Mouse (Mus musculus): ENCODE data around the gene Tbck. TPM values are rescaled to one million over a fixed set of nuclear protein-coding genes. Genes with fewer than 3 reads are reported as not detected.

The Tbck gene
- polyA plus RNA-seq, 1 experiment from 2014 or later, result 21.6 TPM

DNA sequence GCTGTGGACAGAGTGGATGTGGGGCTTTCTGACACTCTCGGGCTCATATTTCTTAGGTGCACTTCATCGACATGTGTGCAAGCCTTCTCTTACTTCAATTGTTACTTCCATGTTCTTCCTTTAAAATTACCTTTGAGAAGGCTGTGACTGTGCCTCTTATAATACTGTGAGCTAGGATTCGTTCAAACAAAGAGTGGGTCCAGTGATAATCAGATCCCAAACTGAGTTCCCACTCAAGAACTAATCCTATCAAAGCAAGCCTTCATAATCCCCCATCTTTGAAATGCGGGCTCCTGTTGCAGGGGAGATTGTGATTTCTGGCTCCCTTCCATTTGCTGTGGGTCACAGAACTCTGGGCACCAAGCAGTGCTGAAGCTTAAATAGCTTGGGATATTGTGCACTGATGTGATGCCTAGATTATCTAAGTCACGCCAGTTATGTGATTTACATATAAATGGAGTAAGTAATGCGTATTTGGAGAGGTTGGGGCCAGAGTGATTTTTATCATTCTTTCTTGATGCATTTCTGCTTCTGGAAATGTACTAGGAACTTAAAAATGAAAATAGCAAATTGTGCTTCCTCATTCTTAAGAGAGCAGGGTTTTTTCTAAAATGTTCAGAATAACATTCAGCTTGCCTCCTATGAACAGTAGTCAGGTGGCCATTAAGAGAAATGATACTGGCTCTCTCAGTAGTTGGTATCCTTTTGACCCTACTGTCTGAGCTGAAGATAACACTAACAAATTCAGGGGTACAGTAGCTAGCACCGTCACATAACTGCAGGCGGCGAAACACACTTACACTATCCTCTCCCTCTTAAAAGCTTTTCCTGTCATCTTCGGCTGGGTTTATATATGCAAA lies 60.6 kb downstream of the Tbck start:
- ATAC-seq (ENCODE audit: low FRiP score, low TSS enrichment), result peak; percentile 55; the same call in 1 of the 2 replicates
- 81% methylated on average over 10 of the region's 10 CpGs for WGBS
- H3K27ac ChIP-seq (ENCODE audit: low read depth, low read length), result peak overlapping the region; percentile 37; the same call in 1 of the 2 replicates

DNA sequence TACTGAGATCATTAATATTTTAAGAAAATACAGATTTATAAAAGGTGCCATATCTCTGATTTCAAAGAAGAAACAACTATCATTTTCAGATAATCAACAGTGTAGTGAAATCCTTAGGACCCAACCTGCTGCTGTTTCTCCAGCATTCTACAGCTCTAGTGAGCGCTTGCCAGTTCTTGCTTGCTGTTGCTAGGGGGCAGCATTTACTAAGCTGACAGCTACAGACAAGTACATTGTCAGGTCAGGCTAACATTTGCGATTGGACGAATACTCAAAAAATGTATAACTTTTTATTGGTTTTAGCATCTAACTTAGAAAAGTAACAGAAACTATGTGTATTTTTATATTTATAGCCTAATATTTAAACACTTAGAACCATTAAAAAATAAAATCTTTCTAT lies 63.1 kb downstream of the Tbck start:
- H3K27ac ChIP-seq (ENCODE audit: low read depth, low read length), result no peak overlapping the region
- no peak overlapping the region for H3K9ac ChIP-seq (ENCODE audit: low read depth, low read length)
- H3K4me2 ChIP-seq (replicated peaks; ENCODE audit: low read depth, low read length), result no peak overlapping the region
- peak; percentile 86 for ATAC-seq (ENCODE audit: low FRiP score, low TSS enrichment)
- H3K9me3 ChIP-seq (ENCODE audit: control insufficient read depth, low read length), result no peaks in the 10 kb centered on the region
- no peaks in the 10 kb centered on the region for H3K4me1 ChIP-seq (ENCODE audit: control insufficient read depth, insufficient read depth, low read length)
- no peaks in the 10 kb centered on the region for H3K27me3 ChIP-seq (ENCODE audit: control insufficient read depth, insufficient read depth, low read length)
- no peak overlapping the region for H3K4me3 ChIP-seq (ENCODE audit: low read length)
- WGBS, result 30% methylated on average over 3 of the region's 3 CpGs
- H3K36me3 ChIP-seq (ENCODE audit: control insufficient read depth, insufficient read depth, low read length), result peaks cover 6% of the 10 kb centered on the region; the same call in 1 of the 2 replicates

More for the DNA sequence above, 60.6 kb downstream of the Tbck start:
- Histone ChIP-seq H3K36me3 (ENCODE audit: control insufficient read depth, insufficient read depth, low read length) (peaks cover 6% of the 10 kb centered on the region; the same call in 1 of the 2 replicates), H3K27me3 (ENCODE audit: control insufficient read depth, insufficient read depth, low read length) (no peaks in the 10 kb centered on the region), H3K9me3 (ENCODE audit: control insufficient read depth, low read length) (no peaks in the 10 kb centered on the region), H3K4me1 (ENCODE audit: control insufficient read depth, insufficient read depth, low read length) (no peaks in the 10 kb centered on the region), H3K4me2 (replicated peaks; ENCODE audit: low read depth, low read length) (no peak overlapping the region), H3K9ac (ENCODE audit: low read depth, low read length) (no peak overlapping the region), H3K4me3 (ENCODE audit: low read length) (no peak overlapping the region)

DNA sequence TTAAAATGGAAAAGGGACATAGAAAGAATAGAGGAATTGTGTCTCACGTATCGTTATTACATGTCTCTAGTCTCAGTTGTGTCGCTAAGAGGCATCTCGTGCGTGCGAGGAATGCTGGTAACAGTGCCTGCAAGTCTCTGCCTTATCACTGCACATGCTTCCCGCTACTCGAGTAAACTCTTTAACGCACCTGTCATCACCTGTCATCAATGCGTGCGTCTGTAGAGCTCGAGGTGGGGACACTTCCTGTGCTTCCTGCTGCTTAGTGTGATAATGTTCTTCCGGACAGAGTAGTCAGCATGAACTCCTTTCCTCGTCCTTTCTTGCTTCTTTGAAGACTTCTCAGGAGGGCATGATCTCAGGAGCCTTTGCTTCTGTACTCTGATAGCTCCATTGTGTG lies 63.8 kb downstream of the Tbck start:
- H3K9me3 ChIP-seq (ENCODE audit: control insufficient read depth, low read length), result no peaks in the 10 kb centered on the region
- no peaks in the 10 kb centered on the region for H3K27me3 ChIP-seq (ENCODE audit: control insufficient read depth, insufficient read depth, low read length)
- WGBS, result 80% methylated on average over 14 of the region's 14 CpGs
- no peak overlapping the region for H3K4me3 ChIP-seq (ENCODE audit: low read length)
- no peak for ATAC-seq (ENCODE audit: low FRiP score, low TSS enrichment)
- H3K36me3 ChIP-seq (ENCODE audit: control insufficient read depth, insufficient read depth, low read length), result peaks cover 2% of the 10 kb centered on the region; the same call in 1 of the 2 replicates
- H3K9ac ChIP-seq (ENCODE audit: low read depth, low read length), result no peak overlapping the region
- no peak overlapping the region for H3K27ac ChIP-seq (ENCODE audit: low read depth, low read length)
- no peaks in the 10 kb centered on the region for H3K4me1 ChIP-seq (ENCODE audit: control insufficient read depth, insufficient read depth, low read length)
- H3K4me2 ChIP-seq (replicated peaks; ENCODE audit: low read depth, low read length), result no peak overlapping the region

DNA sequence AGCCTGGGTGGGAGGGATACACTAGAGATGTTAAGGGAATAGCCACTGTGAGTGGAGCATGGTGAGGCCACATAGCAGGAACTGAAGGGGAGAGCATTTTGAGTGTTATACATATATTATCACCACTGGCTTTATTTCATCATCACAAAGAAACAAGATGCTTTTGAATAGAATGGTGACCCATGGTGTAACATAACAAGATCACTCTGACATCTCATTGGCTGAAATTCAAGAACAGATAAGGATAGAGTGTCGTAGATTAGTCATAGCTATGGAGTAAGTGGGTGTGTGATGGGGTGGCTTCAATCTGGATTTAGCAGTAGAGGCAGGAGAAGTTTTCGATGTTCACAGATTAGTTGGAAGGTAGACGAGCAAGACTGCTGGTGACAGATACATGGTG lies 64.8 kb downstream of the Tbck start:
- Histone ChIP-seq H3K4me2 (replicated peaks; ENCODE audit: low read depth, low read length) (no peak overlapping the region), H3K27ac (ENCODE audit: low read depth, low read length) (no peak overlapping the region), H3K4me1 (ENCODE audit: control insufficient read depth, insufficient read depth, low read length) (no peaks in the 10 kb centered on the region), H3K27me3 (ENCODE audit: control insufficient read depth, insufficient read depth, low read length) (no peaks in the 10 kb centered on the region), H3K4me3 (ENCODE audit: low read length) (no peak overlapping the region), H3K9me3 (ENCODE audit: control insufficient read depth, low read length) (no peaks in the 10 kb centered on the region), H3K9ac (ENCODE audit: low read depth, low read length) (no peak overlapping the region), H3K36me3 (ENCODE audit: control insufficient read depth, insufficient read depth, low read length) (peaks cover 8% of the 10 kb centered on the region; the same call in 1 of the 2 replicates)
- no peak for ATAC-seq (ENCODE audit: low FRiP score, low TSS enrichment)
- WGBS, result 93% methylated on average over 3 of the region's 3 CpGs

DNA sequence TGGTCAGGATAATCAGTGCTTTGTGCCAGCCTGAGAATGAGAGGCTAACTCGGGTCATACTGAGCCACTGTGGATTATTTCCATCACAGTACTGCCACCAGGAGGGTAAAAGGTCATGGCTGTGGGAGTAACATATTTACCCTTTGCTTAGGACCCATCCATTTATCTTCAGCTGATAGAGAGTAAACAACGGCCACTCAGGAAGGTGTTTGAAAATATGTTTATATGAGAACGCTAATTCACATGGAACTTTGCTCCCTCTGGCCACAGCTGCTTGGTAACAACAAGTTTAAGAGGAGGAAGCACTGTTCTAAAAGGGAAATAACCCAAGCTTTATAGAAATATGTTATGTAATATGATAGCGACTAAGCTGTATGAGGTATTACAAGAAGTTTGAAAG lies 68.8 kb downstream of the Tbck start:
- no peak overlapping the region for H3K4me3 ChIP-seq (ENCODE audit: low read length)
- no peaks in the 10 kb centered on the region for H3K9me3 ChIP-seq (ENCODE audit: control insufficient read depth, low read length)
- H3K4me1 ChIP-seq (ENCODE audit: control insufficient read depth, insufficient read depth, low read length), result no peaks in the 10 kb centered on the region
- H3K36me3 ChIP-seq (ENCODE audit: control insufficient read depth, insufficient read depth, low read length), result peaks cover 14% of the 10 kb centered on the region; the same call in 1 of the 2 replicates
- H3K27me3 ChIP-seq (ENCODE audit: control insufficient read depth, insufficient read depth, low read length), result no peaks in the 10 kb centered on the region
- ATAC-seq (ENCODE audit: low FRiP score, low TSS enrichment), result no peak
- WGBS, result 78% methylated on average over 4 of the region's 4 CpGs
- no peak overlapping the region for H3K4me2 ChIP-seq (replicated peaks; ENCODE audit: low read depth, low read length)
- no peak overlapping the region for H3K27ac ChIP-seq (ENCODE audit: low read depth, low read length)
- H3K9ac ChIP-seq (ENCODE audit: low read depth, low read length), result no peak overlapping the region

DNA sequence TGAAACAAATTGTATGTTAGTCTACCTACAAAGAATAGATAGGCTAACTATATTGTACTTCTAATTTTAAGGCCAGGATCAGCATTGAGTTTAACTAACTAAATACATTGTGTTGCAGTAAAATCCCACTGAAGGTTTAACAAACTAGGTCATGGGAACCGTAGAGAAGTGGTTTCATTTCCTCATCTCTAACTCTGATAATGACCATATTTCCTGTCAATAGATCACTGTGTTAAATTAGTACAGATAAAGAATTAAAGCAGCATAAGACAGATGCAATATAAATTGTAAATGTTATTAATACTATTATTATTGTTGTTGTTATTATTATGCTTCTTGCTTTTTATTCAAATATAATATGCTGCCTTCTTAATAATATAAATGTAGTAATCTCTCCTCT lies 72.3 kb downstream of the Tbck start:
- H3K4me1 ChIP-seq (ENCODE audit: control insufficient read depth, insufficient read depth, low read length), result no peaks in the 10 kb centered on the region
- H3K4me3 ChIP-seq (ENCODE audit: low read length), result no peak overlapping the region
- H3K36me3 ChIP-seq (ENCODE audit: control insufficient read depth, insufficient read depth, low read length), result peaks cover 14% of the 10 kb centered on the region; the same call in 1 of the 2 replicates
- H3K9ac ChIP-seq (ENCODE audit: low read depth, low read length), result no peak overlapping the region
- no peak for ATAC-seq (ENCODE audit: low FRiP score, low TSS enrichment)
- no peaks in the 10 kb centered on the region for H3K9me3 ChIP-seq (ENCODE audit: control insufficient read depth, low read length)
- H3K27ac ChIP-seq (ENCODE audit: low read depth, low read length), result no peak overlapping the region
- 84% methylated on average over 1 of the region's 1 CpGs for WGBS
- no peaks in the 10 kb centered on the region for H3K27me3 ChIP-seq (ENCODE audit: control insufficient read depth, insufficient read depth, low read length)
- no peak overlapping the region for H3K4me2 ChIP-seq (replicated peaks; ENCODE audit: low read depth, low read length)

DNA sequence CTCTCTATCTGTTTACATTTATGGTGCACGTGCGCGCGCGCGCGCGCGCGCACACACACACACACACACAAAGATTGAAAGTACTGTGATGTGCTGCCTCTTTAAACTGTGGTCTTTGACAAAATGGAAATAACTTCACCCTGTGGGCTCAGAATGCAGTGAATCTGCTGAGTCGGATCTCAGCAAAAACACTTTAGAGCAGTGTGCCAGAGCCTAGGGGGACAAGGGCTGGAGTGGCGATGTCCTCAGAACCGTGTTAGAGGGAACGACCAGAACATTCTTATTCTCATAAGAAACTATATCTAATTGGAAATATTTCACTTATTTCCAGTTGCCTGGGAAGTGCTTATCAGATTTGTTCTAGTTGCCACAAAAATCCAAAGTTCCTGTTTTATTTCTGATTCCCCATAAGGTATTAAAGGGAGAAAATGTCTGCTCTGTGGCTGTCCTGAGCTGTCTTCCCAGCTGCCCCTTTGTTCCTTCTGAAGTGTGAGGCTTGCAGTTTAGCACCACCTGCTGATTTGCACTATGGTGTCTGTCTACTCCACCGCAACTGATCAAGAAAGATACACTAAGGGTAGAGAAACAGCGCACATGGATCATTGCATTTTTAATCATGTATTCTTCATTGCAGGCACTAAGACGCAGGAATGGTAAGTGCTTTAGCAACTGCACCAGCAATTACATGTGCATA lies 82.2 kb downstream of the Tbck start:
- no peaks in the 10 kb centered on the region for H3K4me1 ChIP-seq (ENCODE audit: control insufficient read depth, insufficient read depth, low read length)
- WGBS, result 90% methylated on average over 17 of the region's 17 CpGs
- no peaks in the 10 kb centered on the region for H3K9me3 ChIP-seq (ENCODE audit: control insufficient read depth, low read length)
- H3K27ac ChIP-seq (ENCODE audit: low read depth, low read length), result no peak overlapping the region
- no peak overlapping the region for H3K9ac ChIP-seq (ENCODE audit: low read depth, low read length)
- H3K27me3 ChIP-seq (ENCODE audit: control insufficient read depth, insufficient read depth, low read length), result no peaks in the 10 kb centered on the region
- no peak overlapping the region for H3K4me3 ChIP-seq (ENCODE audit: low read length)
- H3K4me2 ChIP-seq (replicated peaks; ENCODE audit: low read depth, low read length), result no peak overlapping the region
- no peak for ATAC-seq (ENCODE audit: low FRiP score, low TSS enrichment)
- H3K36me3 ChIP-seq (ENCODE audit: control insufficient read depth, insufficient read depth, low read length), result no peaks in the 10 kb centered on the region

DNA sequence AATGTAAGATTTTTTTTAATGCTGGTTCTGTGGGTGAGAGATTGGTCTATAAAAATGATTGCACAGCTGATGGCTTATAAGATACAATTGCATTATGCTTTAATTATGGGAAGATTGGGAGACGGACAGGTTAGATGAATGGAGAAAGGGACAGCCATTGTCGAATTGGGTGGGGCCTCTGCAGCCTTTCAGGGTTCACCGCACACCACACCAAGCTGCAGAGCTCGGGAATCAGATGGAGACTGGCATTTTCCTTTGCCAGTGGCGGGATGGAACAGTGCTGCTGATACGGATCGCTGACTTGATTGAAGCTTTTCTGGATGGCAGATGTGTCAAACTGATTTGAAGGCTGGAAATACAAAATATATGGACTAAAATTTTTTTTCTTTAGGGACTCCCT lies 88.1 kb downstream of the Tbck start:
- peak; percentile 68 for ATAC-seq (ENCODE audit: low FRiP score, low TSS enrichment)
- 56% methylated on average over 7 of the region's 7 CpGs for WGBS

DNA sequence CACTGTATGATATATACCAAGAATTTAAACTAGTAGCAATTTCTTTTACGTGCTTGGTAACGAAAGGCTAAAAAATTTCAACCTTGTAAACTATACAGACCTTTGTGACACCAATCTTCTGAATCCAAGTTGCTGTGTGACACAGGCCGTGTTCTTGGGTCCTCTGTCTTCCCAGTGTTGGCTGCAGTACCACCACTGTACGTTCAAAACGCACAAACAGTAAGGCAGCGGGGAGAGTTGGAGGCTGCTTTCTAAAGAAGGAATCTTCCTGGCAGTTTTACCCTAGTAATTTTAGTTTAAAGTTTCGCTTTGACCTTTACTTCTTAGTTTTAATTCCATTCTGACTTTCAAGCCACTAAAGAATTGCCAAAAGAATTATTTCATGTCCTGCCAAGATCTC lies 92.7 kb downstream of the Tbck start:
- Histone ChIP-seq H3K36me3 (ENCODE audit: control insufficient read depth, insufficient read depth, low read length) (no peaks in the 10 kb centered on the region; the same call in 1 of the 2 replicates), H3K4me1 (ENCODE audit: control insufficient read depth, insufficient read depth, low read length) (no peaks in the 10 kb centered on the region), H3K27me3 (ENCODE audit: control insufficient read depth, insufficient read depth, low read length) (no peaks in the 10 kb centered on the region), H3K27ac (ENCODE audit: low read depth, low read length) (no peak overlapping the region), H3K4me3 (ENCODE audit: low read length) (no peak overlapping the region), H3K9me3 (ENCODE audit: control insufficient read depth, low read length) (no peaks in the 10 kb centered on the region), H3K4me2 (replicated peaks; ENCODE audit: low read depth, low read length) (no peak overlapping the region), H3K9ac (ENCODE audit: low read depth, low read length) (no peak overlapping the region)
- ATAC-seq (ENCODE audit: low FRiP score, low TSS enrichment), result no peak
- WGBS, result 86% methylated on average over 7 of the region's 7 CpGs

More for the DNA sequence above, 88.1 kb downstream of the Tbck start:
- no peaks in the 10 kb centered on the region for H3K9me3 ChIP-seq (ENCODE audit: control insufficient read depth, low read length)
- H3K4me1 ChIP-seq (ENCODE audit: control insufficient read depth, insufficient read depth, low read length), result no peaks in the 10 kb centered on the region
- H3K4me3 ChIP-seq (ENCODE audit: low read length), result no peak overlapping the region
- no peak overlapping the region for H3K27ac ChIP-seq (ENCODE audit: low read depth, low read length)
- no peaks in the 10 kb centered on the region; the same call in 1 of the 2 replicates for H3K36me3 ChIP-seq (ENCODE audit: control insufficient read depth, insufficient read depth, low read length)
- H3K27me3 ChIP-seq (ENCODE audit: control insufficient read depth, insufficient read depth, low read length), result no peaks in the 10 kb centered on the region
- H3K9ac ChIP-seq (ENCODE audit: low read depth, low read length), result no peak overlapping the region
- no peak overlapping the region for H3K4me2 ChIP-seq (replicated peaks; ENCODE audit: low read depth, low read length)
